Mouse (Mus musculus): Measurements from ENCODE around the gene Osmr.

Gene Osmr

DNA sequence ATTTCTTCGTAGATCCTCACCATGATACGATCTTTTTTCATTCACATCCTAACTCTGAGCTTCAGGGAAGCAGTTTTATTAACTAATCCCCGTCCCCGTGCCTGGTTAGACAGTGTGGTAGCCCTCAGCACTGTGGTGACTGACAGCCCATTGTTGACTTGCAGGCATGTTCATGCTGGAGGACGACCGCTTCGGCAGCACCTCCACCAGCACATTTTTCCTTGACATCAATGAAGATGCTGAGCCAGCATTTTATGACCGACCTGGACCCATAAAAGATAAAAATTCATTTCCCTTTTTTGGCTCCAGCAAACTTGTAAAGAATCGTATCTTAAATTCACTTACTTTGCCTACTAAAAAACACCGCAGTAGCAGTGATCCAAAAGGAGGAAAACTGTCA, 88.6 kb downstream of the Osmr start:
- no peak for TF ChIP-seq GATA4 (IDR thresholded peaks at IDR 0.05; ENCODE audit: insufficient replicate concordance, low read length)

- no peak for TF ChIP-seq GATA4 (IDR thresholded peaks at IDR 0.05; ENCODE audit: insufficient replicate concordance, low read length)
Observed at GRCm38 (mm10) chr15:6772265-6772664, 102.5 kb downstream of the Osmr start.

Measured in liver, adult (tissue).